Mouse (Mus musculus): Measurements from ENCODE around the gene 9430015G10Rik.

Gene 9430015G10Rik

GRCm38 (mm10) chr4:156166477-156166876 is 56.7 kb downstream of the 9430015G10Rik start:
- ATAC-seq (ENCODE audit: insufficient number of reproducible peaks, low FRiP score, low TSS enrichment): no peak

- no peak for ATAC-seq (ENCODE audit: insufficient number of reproducible peaks, low FRiP score, low TSS enrichment)
Measured at GRCm38 (mm10) chr4:156168611-156169010, 58.8 kb downstream of the 9430015G10Rik start.

GRCm38 (mm10) chr4:156169129-156169528 is 59.3 kb downstream of the 9430015G10Rik start:
- ATAC-seq (ENCODE audit: insufficient number of reproducible peaks, low FRiP score, low TSS enrichment): no peak

GRCm38 (mm10) chr4:156171828-156172227 is 62.0 kb downstream of the 9430015G10Rik start:
- no peak for ATAC-seq (ENCODE audit: insufficient number of reproducible peaks, low FRiP score, low TSS enrichment)
